Mouse (Mus musculus) ES-E14 (cell line): ENCODE measurements around the gene Apobr.

Experiments
- HCFC1 ChIP-seq: IDR thresholded peaks from 2 replicates; pipeline ENCODE4 v1.6.1; 2012; ENCODE audit warnings: low read length, inconsistent platforms, borderline replicate concordance; ENCODE audit not compliant: insufficient read depth
- MAFK ChIP-seq: IDR thresholded peaks from 2 replicates; pipeline ENCODE4 v1.6.1; 2014; ENCODE audit warnings: mild to moderate bottlenecking, low read depth, low read length, inconsistent platforms; ENCODE audit not compliant: insufficient read depth
- ZNF384 ChIP-seq: IDR thresholded peaks from 2 replicates; pipeline ENCODE4 v1.6.1; 2012; ENCODE audit warnings: low read depth, low read length, inconsistent platforms

DNA sequence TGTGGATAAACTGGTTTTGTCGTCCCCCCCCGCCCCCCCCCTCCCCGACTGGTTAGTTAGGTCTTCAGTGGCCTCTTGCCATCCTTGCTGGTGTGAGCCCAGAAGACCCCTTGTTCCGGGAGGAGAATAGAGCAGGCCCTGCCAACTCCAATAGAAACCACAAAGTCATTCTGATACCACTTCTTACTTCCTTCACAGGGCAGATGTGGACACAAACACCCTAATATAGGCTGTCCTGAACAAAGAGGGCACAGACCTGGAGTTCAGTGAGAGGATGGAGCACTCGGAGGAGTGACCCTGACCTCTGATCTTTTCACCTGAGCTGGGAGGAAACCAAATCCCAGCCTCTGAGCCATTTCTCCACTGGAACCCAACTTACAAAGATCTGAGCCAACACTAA is 17.2 kb downstream of the Apobr start:
- TF ChIP-seq ZNF384 (no peak), HCFC1 (no peak), MAFK (no peak)
